Mouse (Mus musculus): ENCODE measurements around the gene Il1f5.

Il1f5 gene

GRCm38 (mm10) chr2:24276654-24277053 is at the start of gene Il1f5:
Gene Il1f5, plus strand, starts transcription at chr2:24276954.
- no peak for DNase-seq (ENCODE audit: low read depth)

- no peak for DNase-seq (ENCODE audit: low read depth)
Observed at GRCm38 (mm10) chr2:24227191-24227590, 49.6 kb upstream of the Il1f5 start.

- DNase-seq (ENCODE audit: low read depth), result no peak
Observed at GRCm38 (mm10) chr2:24267503-24267902, 9.3 kb upstream of the Il1f5 start.

- no peak for DNase-seq (ENCODE audit: low read depth)
Observed at GRCm38 (mm10) chr2:24273619-24274018, 3.1 kb upstream of the Il1f5 start.

GRCm38 (mm10) chr2:24275146-24275545 is 1.6 kb upstream of the Il1f5 start:
- no peak for DNase-seq (ENCODE audit: low read depth)

GRCm38 (mm10) chr2:24290896-24291295 is 14.1 kb downstream of the Il1f5 start, which contains the start of gene Il1f10:
Gene Il1f10, plus strand, starts transcription at chr2:24291196.
- no peak for DNase-seq (ENCODE audit: low read depth)

GRCm38 (mm10) chr2:24294616-24295015 is 17.9 kb downstream of the Il1f5 start:
- no peak for DNase-seq (ENCODE audit: low read depth)

GRCm38 (mm10) chr2:24296837-24297236 is 20.1 kb downstream of the Il1f5 start:
- DNase-seq (ENCODE audit: low read depth), result peak; percentile 56

GRCm38 (mm10) chr2:24311302-24312001 is 34.7 kb downstream of the Il1f5 start:
- DNase-seq (ENCODE audit: low read depth), result peak; percentile 36

GRCm38 (mm10) chr2:24316919-24317318 is 40.2 kb downstream of the Il1f5 start:
- no peak for DNase-seq (ENCODE audit: low read depth)

- no peak for DNase-seq (ENCODE audit: low read depth)
Observed at GRCm38 (mm10) chr2:24317919-24318598, 41.3 kb downstream of the Il1f5 start.

All from c-Kit-positive CD71-negative TER-119-negative erythroid progenitor cells, embryonic 14.5 days (primary cell).